Mouse (Mus musculus) hindbrain, postnatal 0 days (tissue): ENCODE results near the gene Adat3. TPM values are rescaled to one million over a fixed set of nuclear protein-coding genes. Genes with fewer than 3 reads are reported as not detected.

Experiments
- ATAC-seq: fragments of 200-750 bp; cut with Nextera tagmentation; 2 replicates; pipeline ENCODE4 v1.8.0; 2017; ENCODE audit warnings: mild to moderate bottlenecking, moderate TSS enrichment, moderate library complexity
- DNase-seq: peaks from one replicate; pipeline ENCODE4 v3.0.0-alpha.2; 2015; ENCODE audit warnings: low spot score
- H3K27ac ChIP-seq: fragments of 300-500 bp; sonication (generic); 2 replicates; pipeline ENCODE4 v1.5.1; 2014; ENCODE audit warnings: mild to moderate bottlenecking
- H3K27me3 ChIP-seq: fragments of 300-500 bp; sonication (generic); 2 replicates; pipeline ENCODE4 v1.6.1; 2014; ENCODE audit warnings: low read length, mixed read lengths; ENCODE audit not compliant: insufficient read depth
- H3K36me3 ChIP-seq: fragments of 300-500 bp; sonication (generic); 2 replicates; pipeline ENCODE4 v1.6.1; 2014; ENCODE audit warnings: low read length, mixed read lengths; ENCODE audit not compliant: insufficient read depth
- H3K4me1 ChIP-seq: fragments of 300-500 bp; sonication (generic); 2 replicates; pipeline ENCODE4 v1.6.1; 2014; ENCODE audit warnings: antibody characterized with exemption, low read length, mixed read lengths; ENCODE audit not compliant: insufficient read depth
- H3K4me2 ChIP-seq: fragments of 300-500 bp; sonication (generic); 2 replicates; pipeline ENCODE4 v1.6.1; 2014; ENCODE audit warnings: low read depth, mild to moderate bottlenecking, low read length, moderate library complexity, mixed read lengths
- H3K4me3 ChIP-seq: fragments of 300-500 bp; sonication (generic); 2 replicates; pipeline ENCODE4 v1.5.1; 2014; ENCODE audit warnings: low read length
- H3K9ac ChIP-seq: fragments of 300-500 bp; sonication (generic); replicated peaks from 2 replicates; pipeline ENCODE4 v1.6.1; 2014; ENCODE audit warnings: mild to moderate bottlenecking, low read length, moderate library complexity, mixed read lengths
- H3K9me3 ChIP-seq: fragments of 300-500 bp; sonication (generic); 2 replicates; pipeline ENCODE4 v1.6.1; 2016; ENCODE audit warnings: low read length, mixed read lengths
- CTCF ChIP-seq: IDR thresholded peaks from 2 replicates; pipeline ENCODE4 v1.5.1; 2016; ENCODE audit warnings: antibody characterized with exemption, control low read depth, low read depth
- WGBS: fragments of 180-500 bp; shearing (Covaris S2); extraction: QIAGEN DNeasy Blood & Tissue Kit; methylation state at CpG from one replicate; pipeline ENCODE4 v1.1.7; 2014; 5-methylcytosine and 5-hydroxymethylcytosine counted together
- polyA plus RNA-seq: library from polyadenylated mRNA; unstranded; fragments of >200 nt; fragmentation: Nextera tagmentation; extraction: Ambion mirVana; gene quantifications from 2 replicates; pipeline ENCODE4 v1.2.1, GENCODE M21; 2015
- total RNA-seq: library from RNA; depleted of rRNA; stranded (reverse); fragments of >200 nt; gene quantifications from 2 replicates; pipeline ENCODE4 v1.2.3, GENCODE M21; 2014

Adat3 gene
- total and polyA plus RNA-seq, 2 experiments from 2014 or later, result 3.6 to 7.3 TPM

GRCm38 (mm10) chr10:80619465-80620244 is 17.0 kb downstream of the Adat3 start:
- 33% methylated on average over 8 of the region's 8 CpGs for WGBS
- H3K36me3 ChIP-seq, result peaks cover 12% of the 10 kb centered on the region; the same call in 1 of the 2 replicates
- no peaks in the 10 kb centered on the region for H3K9me3 ChIP-seq
- no peaks in the 10 kb centered on the region for H3K27me3 ChIP-seq
- H3K4me1 ChIP-seq, result peaks cover 16% of the 10 kb centered on the region
- DNase-seq (no peak), ATAC-seq (no peak)
- H3K27ac ChIP-seq, result no peak overlapping the region
- no peak overlapping the region for H3K9ac ChIP-seq
- TF ChIP-seq CTCF, result no peak
- H3K4me3 ChIP-seq, result no peak overlapping the region
- H3K4me2 ChIP-seq, result no peak overlapping the region

- no peak overlapping the region for H3K9ac ChIP-seq
- H3K4me1 ChIP-seq, result peaks cover 16% of the 10 kb centered on the region
- no peak for DNase-seq
- no peaks in the 10 kb centered on the region for H3K9me3 ChIP-seq
- H3K27ac ChIP-seq, result no peak overlapping the region
- ATAC-seq, result no peak
- H3K4me2 ChIP-seq, result no peak overlapping the region
- no peak overlapping the region for H3K4me3 ChIP-seq
- WGBS, result 84% methylated on average over 9 of the region's 9 CpGs
- H3K27me3 ChIP-seq, result no peaks in the 10 kb centered on the region
- no peak for TF ChIP-seq CTCF
- H3K36me3 ChIP-seq, result peaks cover 6% of the 10 kb centered on the region; the same call in 1 of the 2 replicates
These were observed 17.7 kb downstream of the Adat3 start for GRCm38 (mm10) chr10:80620365-80620764.

GRCm38 (mm10) chr10:80620796-80621689 is 18.4 kb downstream of the Adat3 start:
- ATAC-seq (no peak), DNase-seq (peak; percentile 12)
- Histone ChIP-seq H3K4me2 (peak overlapping the region; percentile 65), H3K4me3 (peak overlapping the region; percentile 85), H3K4me1 (peaks cover 16% of the 10 kb centered on the region), H3K27ac (peak overlapping the region; percentile 90), H3K36me3 (no peaks in the 10 kb centered on the region), H3K9ac (peak overlapping the region; percentile 51), H3K27me3 (no peaks in the 10 kb centered on the region), H3K9me3 (no peaks in the 10 kb centered on the region)
- 51% methylated on average over 16 of the region's 16 CpGs for WGBS
- no peak for TF ChIP-seq CTCF

GRCm38 (mm10) chr10:80621690-80621939 is 18.9 kb downstream of the Adat3 start:
- Histone ChIP-seq H3K4me1 (peaks cover 16% of the 10 kb centered on the region), H3K4me2 (peak overlapping the region; percentile 65), H3K27ac (peak overlapping the region; percentile 90), H3K4me3 (peak overlapping the region; percentile 85), H3K9me3 (no peaks in the 10 kb centered on the region), H3K36me3 (no peaks in the 10 kb centered on the region), H3K9ac (peak overlapping the region; percentile 51), H3K27me3 (no peaks in the 10 kb centered on the region)
- WGBS, result 1% methylated on average over 9 of the region's 9 CpGs
- DNase-seq, result no peak
- no peak for ATAC-seq
- TF ChIP-seq CTCF, result no peak

- H3K9ac ChIP-seq, result peak overlapping the region; percentile 95
- no peaks in the 10 kb centered on the region for H3K36me3 ChIP-seq
- no peaks in the 10 kb centered on the region for H3K27me3 ChIP-seq
- H3K9me3 ChIP-seq, result no peaks in the 10 kb centered on the region
- ATAC-seq (peak; percentile 98), DNase-seq (peak; percentile 100)
- peak; percentile 22; the same call in 1 of the 2 replicates for TF ChIP-seq CTCF
- H3K4me3 ChIP-seq, result peak overlapping the region; percentile 85
- peak overlapping the region; percentile 98 for H3K4me2 ChIP-seq
- WGBS, result under 1% methylated on average over 64 of the region's 64 CpGs
- H3K4me1 ChIP-seq, result peaks cover 16% of the 10 kb centered on the region
- H3K27ac ChIP-seq, result peak overlapping the region; percentile 91
These were observed 19.4 kb downstream of the Adat3 start for GRCm38 (mm10) chr10:80621940-80622660.

- Histone ChIP-seq H3K4me2 (peak within 1 kb of the TSS; percentile 98), H3K9me3 (no peaks in the 10 kb centered on the region), H3K4me3 (peak within 1 kb of the TSS; percentile 85), H3K9ac (peak within 1 kb of the TSS; percentile 95), H3K4me1 (peaks cover 16% of the 10 kb centered on the region), H3K27ac (peak within 1 kb of the TSS; percentile 91), H3K36me3 (no peaks in the 10 kb centered on the region), H3K27me3 (no peaks in the 10 kb centered on the region)
- DNase-seq (no peak), ATAC-seq (no peak; the same call in 1 of the 2 replicates)
- under 1% methylated on average over 82 of the region's 85 CpGs for WGBS
- TF ChIP-seq CTCF, result no peak
These were observed 20.2 kb downstream of the Adat3 start, which contains the start of gene Csnk1g2 for GRCm38 (mm10) chr10:80622661-80623456. TSS of gene Csnk1g2 (plus strand) at chr10:80622838.
